Mouse (Mus musculus) stomach, postnatal 0 days (tissue): ENCODE results near the gene 3830417A13Rik.

Experiments
- CTCF ChIP-seq: IDR thresholded peaks from 2 replicates; pipeline ENCODE4 v1.5.1; 2016; ENCODE audit warnings: antibody characterized with exemption, low read depth, mild to moderate bottlenecking, moderate library complexity
- EP300 ChIP-seq: optimal IDR thresholded peaks from 2 replicates; pipeline ENCODE3; 2016; ENCODE audit warnings: antibody characterized with exemption

- TF ChIP-seq CTCF (no peak), EP300 (no peak)
Observed at GRCm38 (mm10) chrX:64181246-64181645, 7.9 kb downstream of the 3830417A13Rik start.
